Mouse (Mus musculus) liver, adult 2 months (tissue): Measurements from ENCODE around the gene Pdzk1ip1. TPM values are rescaled to one million over a fixed set of nuclear protein-coding genes. Genes with fewer than 3 reads are reported as not detected.

ENCODE experiments used
- DNase-seq: peaks from one replicate; pipeline ENCODE4 v3.0.0-alpha.2; 2011; ENCODE audit warnings: low read depth, low spot score; ENCODE audit errors: extremely low read depth
- H3K27ac ChIP-seq: fragments of 200-500 bp; replicated peaks from 2 replicates; pipeline ENCODE4 v1.5.1; 2012; ENCODE audit warnings: low read depth, mild to moderate bottlenecking, control low read depth, inconsistent platforms, low read length; ENCODE audit not compliant: insufficient read depth
- H3K27me3 ChIP-seq: fragments of 200-500 bp; 2 replicates; pipeline ENCODE4 v1.6.1; 2012; ENCODE audit warnings: mild to moderate bottlenecking, moderate library complexity, low read length, inconsistent platforms; ENCODE audit not compliant: control insufficient read depth, insufficient read depth
- H3K36me3 ChIP-seq: fragments of 200-500 bp; 2 replicates; pipeline ENCODE4 v1.6.1; 2012; ENCODE audit warnings: low read length, inconsistent platforms; ENCODE audit not compliant: control insufficient read depth, insufficient read depth
- H3K4me1 ChIP-seq: fragments of 200-500 bp; 2 replicates; pipeline ENCODE4 v1.6.1; 2011; ENCODE audit warnings: low read length; ENCODE audit not compliant: control insufficient read depth, insufficient read depth
- H3K4me3 ChIP-seq: fragments of 200-500 bp; 2 replicates; pipeline ENCODE4 v1.5.1; 2011; ENCODE audit warnings: low read depth, mild to moderate bottlenecking, control low read depth, low read length, moderate library complexity; ENCODE audit not compliant: insufficient read depth
- H3K79me2 ChIP-seq: fragments of 200-500 bp; 2 replicates; pipeline ENCODE4 v1.6.1; 2012; ENCODE audit warnings: inconsistent platforms, mild to moderate bottlenecking, low read length, moderate library complexity; ENCODE audit not compliant: control insufficient read depth, insufficient read depth
- H3K9ac ChIP-seq: fragments of 200-500 bp; 2 replicates; pipeline ENCODE4 v1.6.1; 2012; ENCODE audit warnings: low read depth, mild to moderate bottlenecking, control low read depth, inconsistent platforms, low read length
- CTCF ChIP-seq: fragments of 200-500 bp; IDR thresholded peaks from 2 replicates; pipeline ENCODE4 v1.5.1; 2011; ENCODE audit warnings: low read depth, low read length, control low read depth
- POLR2A ChIP-seq: fragments of 200-500 bp; IDR thresholded peaks from 2 replicates; pipeline ENCODE4 v1.6.1; 2011; ENCODE audit warnings: low read length, control low read depth; ENCODE audit not compliant: insufficient read depth; ENCODE audit errors: extremely low read depth
- WGBS: fragments of 180-500 bp; shearing (Covaris S2); methylation state at CpG from one replicate; pipeline ENCODE4 v1.1.7; 2018; 5-methylcytosine and 5-hydroxymethylcytosine counted together
- polyA plus RNA-seq: library from polyadenylated mRNA; depleted of rRNA; stranded (reverse); fragments of >200 nt; gene quantifications from 2 replicates; pipeline ENCODE4 v1.2.3, GENCODE M21; 2012
- total RNA-seq: library from RNA; depleted of rRNA; stranded (reverse); fragments of >200 nt; gene quantifications from 2 replicates; pipeline ENCODE4 v1.2.3, GENCODE M21; 2014

The Pdzk1ip1 gene
- total and polyA plus RNA-seq, 2 experiments, result 7.7 to 14.4 TPM

GRCm38 (mm10) chr4:115063518-115064239 lies 24.8 kb upstream of the Pdzk1ip1 start:
- Histone ChIP-seq H3K79me2 (no peaks in the 10 kb centered on the region), H3K4me3 (no peak overlapping the region; the same call in 1 of the 2 replicates), H3K36me3 (no peaks in the 10 kb centered on the region), H3K4me1 (0 out of 2 replicates have a peak, but pooled peaks cover 1% of the 10 kb centered on the region), H3K9ac (no peak overlapping the region), H3K27me3 (peaks cover 34% of the 10 kb centered on the region), H3K27ac (no peak overlapping the region)
- no peak for TF ChIP-seq CTCF
- no peak for TF ChIP-seq POLR2A
- 8% methylated on average over 31 of the region's 31 CpGs for WGBS
- no peak for DNase-seq

GRCm38 (mm10) chr4:115071668-115072067 lies 16.8 kb upstream of the Pdzk1ip1 start:
- Histone ChIP-seq H3K4me3 (no peak overlapping the region), H3K36me3 (no peaks in the 10 kb centered on the region), H3K79me2 (no peaks in the 10 kb centered on the region), H3K9ac (no peak overlapping the region), H3K27ac (no peak overlapping the region), H3K27me3 (no peaks in the 10 kb centered on the region), H3K4me1 (peaks cover 3% of the 10 kb centered on the region; the same call in 1 of the 2 replicates)
- WGBS, result 24% methylated on average over 1 of the region's 1 CpGs
- no peak for TF ChIP-seq POLR2A
- TF ChIP-seq CTCF, result no peak
- DNase-seq, result no peak

GRCm38 (mm10) chr4:115074789-115075188 lies 13.7 kb upstream of the Pdzk1ip1 start:
- Histone ChIP-seq H3K4me1 (peaks cover 3% of the 10 kb centered on the region; the same call in 1 of the 2 replicates), H3K4me3 (no peak overlapping the region), H3K9ac (no peak overlapping the region), H3K27me3 (no peaks in the 10 kb centered on the region), H3K79me2 (no peaks in the 10 kb centered on the region), H3K36me3 (no peaks in the 10 kb centered on the region), H3K27ac (peak overlapping the region; percentile 65)
- WGBS, result 87% methylated on average over 1 of the region's 1 CpGs
- TF ChIP-seq CTCF, result no peak
- no peak for TF ChIP-seq POLR2A
- no peak for DNase-seq

DNA sequence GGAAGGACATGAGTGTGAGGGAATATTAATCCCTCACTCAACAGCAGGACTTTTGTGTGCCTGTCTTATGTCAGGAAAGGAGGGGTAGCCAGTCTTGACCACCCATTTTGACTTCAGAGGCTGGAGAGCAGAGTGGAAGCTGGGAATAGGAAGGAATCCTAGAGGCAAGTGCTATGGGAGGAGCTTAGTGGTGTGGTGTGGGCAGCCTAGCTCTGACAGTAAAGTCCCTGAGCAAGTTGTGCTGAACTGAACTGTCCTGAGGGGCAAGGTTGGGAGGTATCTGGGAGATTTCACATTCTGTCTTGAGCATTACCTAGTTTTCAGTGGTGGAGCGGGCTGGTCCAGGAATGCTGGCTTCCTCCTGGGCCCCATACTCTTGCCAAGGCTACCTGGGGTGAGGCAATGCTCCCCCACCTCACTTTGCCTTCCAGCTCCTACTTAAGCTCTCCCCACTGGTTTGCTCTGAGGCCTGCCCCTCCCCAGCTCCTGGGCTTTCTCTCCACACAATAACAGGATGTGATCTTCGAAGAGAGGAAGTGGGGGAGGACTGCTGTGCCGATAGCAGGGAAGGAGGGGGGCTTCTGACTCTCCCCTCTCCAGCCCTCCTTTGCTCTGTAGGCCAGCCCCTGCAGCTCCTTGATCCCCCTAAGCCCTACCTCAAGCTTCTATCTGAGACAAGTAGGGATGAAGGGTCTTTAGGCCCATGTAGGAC lies 13.1 kb upstream of the Pdzk1ip1 start:
- H3K27ac ChIP-seq, result peak overlapping the region; percentile 65
- no peaks in the 10 kb centered on the region for H3K36me3 ChIP-seq
- TF ChIP-seq CTCF, result no peak
- no peak for TF ChIP-seq POLR2A
- no peaks in the 10 kb centered on the region for H3K27me3 ChIP-seq
- no peak for DNase-seq
- no peak overlapping the region for H3K4me3 ChIP-seq
- H3K79me2 ChIP-seq, result no peaks in the 10 kb centered on the region
- peaks cover 3% of the 10 kb centered on the region; the same call in 1 of the 2 replicates for H3K4me1 ChIP-seq
- 55% methylated on average over 3 of the region's 3 CpGs for WGBS
- H3K9ac ChIP-seq, result no peak overlapping the region

- DNase-seq, result no peak
- Histone ChIP-seq H3K4me3 (no peak overlapping the region), H3K79me2 (no peaks in the 10 kb centered on the region), H3K4me1 (0 out of 2 replicates have a peak, but pooled peaks cover 3% of the 10 kb centered on the region), H3K9ac (no peak overlapping the region), H3K36me3 (no peaks in the 10 kb centered on the region), H3K27me3 (no peaks in the 10 kb centered on the region), H3K27ac (no peak overlapping the region)
- TF ChIP-seq POLR2A (no peak), CTCF (no peak)
- 59% methylated on average over 10 of the region's 10 CpGs for WGBS
Observed at GRCm38 (mm10) chr4:115078892-115079820, 9.4 kb upstream of the Pdzk1ip1 start.
